Mouse (Mus musculus): Measurements from ENCODE around the gene Arih2. TPM values are rescaled to one million over a fixed set of nuclear protein-coding genes. Genes with fewer than 3 reads are reported as not detected.

Arih2 gene
- polyA plus RNA-seq, 1 experiment = 53.7 TPM

DNA sequence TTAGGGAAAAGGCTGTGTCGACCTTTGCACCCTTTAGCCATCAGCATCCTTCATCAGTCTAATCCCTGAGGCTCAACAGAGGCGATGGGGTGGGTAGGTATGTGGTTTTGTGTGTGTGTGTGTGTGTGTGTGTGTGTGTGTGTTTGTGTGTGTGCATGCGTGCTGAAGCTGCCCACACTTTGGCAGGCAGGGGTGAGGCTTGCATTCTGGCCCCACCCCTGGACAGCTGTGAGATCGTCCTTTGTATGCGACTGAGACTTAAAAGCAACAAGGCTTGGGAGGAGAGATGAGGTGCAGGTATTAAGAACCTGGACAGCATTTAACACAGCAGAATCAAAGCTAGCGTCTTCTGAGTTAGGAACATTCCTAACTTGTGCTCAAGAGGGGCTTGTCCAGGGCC, 72.2 kb downstream of the Arih2 start:
- Histone ChIP-seq H3K27ac (ENCODE audit: insufficient read depth, low read length) (no peak overlapping the region), H3K4me3 (replicated peaks; ENCODE audit: insufficient read depth, low read depth, low read length) (no peak overlapping the region), H3K27me3 (ENCODE audit: control insufficient read depth, insufficient read depth, low read length) (no peaks in the 10 kb centered on the region), H3K4me1 (ENCODE audit: control insufficient read depth, insufficient read depth, low read length) (peaks cover 7% of the 10 kb centered on the region)
- no peak for DNase-seq
- 43% methylated on average over 6 of the region's 6 CpGs for WGBS
- TF ChIP-seq CTCF (IDR thresholded peaks at IDR 0.05; ENCODE audit: borderline replicate concordance, insufficient read depth, low read depth, low read length) (no peak), POLR2A (IDR thresholded peaks at IDR 0.05; ENCODE audit: borderline replicate concordance, insufficient read depth, low read length) (no peak)

DNA sequence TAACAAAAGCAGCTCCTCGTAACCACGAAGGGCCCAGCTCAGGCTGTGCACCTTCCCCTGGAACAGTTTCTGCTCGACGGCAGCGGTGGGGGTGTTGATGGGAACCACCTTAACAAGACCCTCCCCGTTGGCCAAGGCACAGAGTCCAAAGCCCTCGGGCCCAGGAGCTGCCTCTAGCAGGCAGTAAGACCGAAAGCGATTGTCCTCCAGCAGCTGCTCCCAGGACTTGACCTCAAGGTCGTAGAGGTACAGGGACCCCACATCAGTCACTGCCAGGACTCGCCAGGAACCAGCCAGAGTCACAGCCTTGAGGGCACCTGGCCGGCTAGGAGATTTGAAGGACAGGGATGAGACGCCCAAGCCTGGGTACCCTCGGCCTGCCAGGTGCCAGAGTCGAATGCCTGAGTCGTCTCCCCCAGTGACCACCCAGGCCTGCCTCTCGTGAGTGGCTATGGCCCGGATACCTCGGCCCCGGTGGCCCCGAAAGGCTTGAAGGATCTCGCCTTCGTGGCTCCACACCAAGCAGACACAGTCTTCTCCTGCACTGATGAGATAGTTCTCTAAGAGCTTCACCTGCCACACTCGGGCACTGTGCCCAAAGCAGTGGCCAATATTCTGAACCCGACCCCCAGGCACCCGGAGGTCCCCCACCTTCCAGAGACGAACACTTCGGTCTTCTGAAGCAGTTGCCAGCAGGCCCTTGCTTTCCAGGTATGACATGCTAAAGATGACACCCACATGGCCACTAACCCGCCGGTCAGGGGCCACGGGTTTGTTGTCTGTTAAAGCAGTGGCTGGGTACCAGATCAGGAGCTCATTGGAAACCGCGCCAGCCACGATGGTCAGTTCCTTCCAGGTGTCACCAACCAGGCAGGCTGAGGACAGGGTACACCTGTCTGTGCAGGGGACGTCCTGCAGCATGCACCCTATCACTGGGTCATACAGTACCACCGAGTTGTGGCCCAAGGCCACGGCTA, 73.6 kb downstream of the Arih2 start:
- no peaks in the 10 kb centered on the region for H3K27me3 ChIP-seq (ENCODE audit: control insufficient read depth, insufficient read depth, low read length)
- H3K4me3 ChIP-seq (replicated peaks; ENCODE audit: insufficient read depth, low read depth, low read length) = no peak overlapping the region
- WGBS = 75% methylated on average over 37 of the region's 37 CpGs
- H3K4me1 ChIP-seq (ENCODE audit: control insufficient read depth, insufficient read depth, low read length) = peaks cover 7% of the 10 kb centered on the region
- no peak for DNase-seq
- no peak overlapping the region for H3K27ac ChIP-seq (ENCODE audit: insufficient read depth, low read length)
- TF ChIP-seq CTCF (IDR thresholded peaks at IDR 0.05; ENCODE audit: borderline replicate concordance, insufficient read depth, low read depth, low read length) (no peak), POLR2A (IDR thresholded peaks at IDR 0.05; ENCODE audit: borderline replicate concordance, insufficient read depth, low read length) (no peak)

DNA sequence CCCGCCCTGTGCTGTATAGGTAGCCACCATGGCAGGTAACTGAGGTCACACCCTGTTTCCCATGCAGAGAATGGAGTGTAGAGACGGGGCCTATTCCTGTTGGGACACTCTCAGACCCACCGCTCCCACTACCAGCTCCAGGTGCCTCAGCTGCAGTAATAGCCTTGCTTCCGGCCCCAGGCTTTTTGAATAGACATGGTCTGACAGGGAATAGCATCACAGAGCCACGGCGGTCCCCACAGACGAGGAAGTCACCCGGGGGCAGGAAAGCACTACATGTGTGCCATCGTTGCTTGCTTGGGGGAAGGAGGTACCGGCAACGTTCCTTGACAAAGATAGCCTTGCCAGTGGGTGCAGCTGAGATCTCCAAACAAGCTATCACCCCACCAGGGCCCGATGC, 74.3 kb downstream of the Arih2 start:
- H3K27ac ChIP-seq (ENCODE audit: insufficient read depth, low read length) = no peak overlapping the region
- no peaks in the 10 kb centered on the region for H3K27me3 ChIP-seq (ENCODE audit: control insufficient read depth, insufficient read depth, low read length)
- TF ChIP-seq POLR2A (IDR thresholded peaks at IDR 0.05; ENCODE audit: borderline replicate concordance, insufficient read depth, low read length) = no peak
- no peak for TF ChIP-seq CTCF (IDR thresholded peaks at IDR 0.05; ENCODE audit: borderline replicate concordance, insufficient read depth, low read depth, low read length)
- peaks cover 7% of the 10 kb centered on the region for H3K4me1 ChIP-seq (ENCODE audit: control insufficient read depth, insufficient read depth, low read length)
- 81% methylated on average over 12 of the region's 12 CpGs for WGBS
- H3K4me3 ChIP-seq (replicated peaks; ENCODE audit: insufficient read depth, low read depth, low read length) = no peak overlapping the region
- no peak for DNase-seq

DNA sequence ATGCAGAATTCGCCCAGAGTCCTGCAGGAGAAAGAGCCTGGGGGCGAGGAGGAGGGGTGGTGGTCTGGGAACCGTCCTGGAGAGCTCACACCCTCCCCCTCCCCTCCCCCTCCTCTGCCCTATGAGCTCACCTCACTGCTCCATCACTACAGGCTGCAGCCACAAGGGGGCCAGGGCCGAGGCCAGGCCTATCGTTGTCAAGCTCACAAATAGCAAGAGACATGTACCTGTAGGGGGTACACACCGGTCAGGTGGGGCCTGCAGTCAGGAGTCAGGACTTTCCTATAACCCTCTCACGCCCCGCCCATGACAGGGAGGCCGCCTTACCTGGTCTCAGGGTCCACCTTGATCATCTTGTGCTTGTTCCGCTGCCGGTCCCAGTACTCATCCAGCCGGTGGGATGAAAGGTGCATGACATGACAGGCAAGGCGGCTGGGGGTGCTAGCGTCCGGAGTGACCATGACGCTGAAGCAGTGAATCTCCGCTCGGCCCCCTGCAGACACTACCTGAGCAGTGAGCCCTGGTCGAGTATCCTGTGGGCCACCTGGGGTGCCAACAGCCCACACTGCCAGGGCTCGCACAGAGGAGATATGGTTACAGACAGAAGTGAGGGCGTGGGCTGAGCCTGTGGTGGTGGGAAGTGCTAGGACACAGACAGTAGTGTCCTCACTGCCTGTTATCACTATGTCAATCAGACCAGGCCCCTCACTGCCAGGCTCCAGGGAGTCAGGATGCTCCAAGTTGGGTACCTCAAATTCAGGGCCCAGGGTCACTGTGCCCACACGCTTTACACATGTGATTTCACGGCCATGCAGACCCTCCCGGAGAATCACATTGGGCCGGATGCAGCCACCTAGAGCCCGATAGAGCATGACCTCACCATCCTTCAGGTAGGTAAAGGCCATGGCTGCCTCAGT, 75.2 kb downstream of the Arih2 start:
- no peak overlapping the region for H3K27ac ChIP-seq (ENCODE audit: insufficient read depth, low read length)
- WGBS = 49% methylated on average over 26 of the region's 26 CpGs
- no peaks in the 10 kb centered on the region for H3K27me3 ChIP-seq (ENCODE audit: control insufficient read depth, insufficient read depth, low read length)
- peak; percentile 50 for TF ChIP-seq CTCF (IDR thresholded peaks at IDR 0.05; ENCODE audit: borderline replicate concordance, insufficient read depth, low read depth, low read length)
- no peak for TF ChIP-seq POLR2A (IDR thresholded peaks at IDR 0.05; ENCODE audit: borderline replicate concordance, insufficient read depth, low read length)
- peak; percentile 56 to 57 for DNase-seq
- H3K4me1 ChIP-seq (ENCODE audit: control insufficient read depth, insufficient read depth, low read length) = peaks cover 5% of the 10 kb centered on the region
- no peak overlapping the region for H3K4me3 ChIP-seq (replicated peaks; ENCODE audit: insufficient read depth, low read depth, low read length)

DNA sequence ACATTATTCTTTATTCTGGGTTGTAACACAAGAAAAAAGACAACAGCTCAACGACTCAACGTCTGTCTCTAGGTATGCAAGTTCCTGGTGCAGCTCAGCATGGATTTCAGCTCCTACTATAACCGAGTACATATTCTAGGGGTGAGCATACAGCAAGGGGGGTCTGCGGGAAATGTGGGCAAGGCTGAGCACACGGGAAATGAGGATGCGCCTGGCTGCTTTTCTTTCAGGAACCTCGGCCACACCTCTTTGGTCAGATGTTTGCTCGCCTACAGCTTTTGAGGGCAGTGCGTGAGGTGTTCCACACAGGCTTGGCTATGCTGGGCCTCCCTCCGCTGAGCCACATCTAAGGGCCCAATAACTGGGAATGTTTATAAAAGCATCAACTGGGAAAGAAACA, 76.9 kb downstream of the Arih2 start:
- Histone ChIP-seq H3K27ac (ENCODE audit: insufficient read depth, low read length) (no peak overlapping the region), H3K27me3 (ENCODE audit: control insufficient read depth, insufficient read depth, low read length) (no peaks in the 10 kb centered on the region), H3K4me3 (replicated peaks; ENCODE audit: insufficient read depth, low read depth, low read length) (no peak overlapping the region), H3K4me1 (ENCODE audit: control insufficient read depth, insufficient read depth, low read length) (peaks cover 4% of the 10 kb centered on the region; the same call in 1 of the 2 replicates)
- no peak for DNase-seq
- no peak for TF ChIP-seq CTCF (IDR thresholded peaks at IDR 0.05; ENCODE audit: borderline replicate concordance, insufficient read depth, low read depth, low read length)
- 77% methylated on average over 10 of the region's 10 CpGs for WGBS

DNA sequence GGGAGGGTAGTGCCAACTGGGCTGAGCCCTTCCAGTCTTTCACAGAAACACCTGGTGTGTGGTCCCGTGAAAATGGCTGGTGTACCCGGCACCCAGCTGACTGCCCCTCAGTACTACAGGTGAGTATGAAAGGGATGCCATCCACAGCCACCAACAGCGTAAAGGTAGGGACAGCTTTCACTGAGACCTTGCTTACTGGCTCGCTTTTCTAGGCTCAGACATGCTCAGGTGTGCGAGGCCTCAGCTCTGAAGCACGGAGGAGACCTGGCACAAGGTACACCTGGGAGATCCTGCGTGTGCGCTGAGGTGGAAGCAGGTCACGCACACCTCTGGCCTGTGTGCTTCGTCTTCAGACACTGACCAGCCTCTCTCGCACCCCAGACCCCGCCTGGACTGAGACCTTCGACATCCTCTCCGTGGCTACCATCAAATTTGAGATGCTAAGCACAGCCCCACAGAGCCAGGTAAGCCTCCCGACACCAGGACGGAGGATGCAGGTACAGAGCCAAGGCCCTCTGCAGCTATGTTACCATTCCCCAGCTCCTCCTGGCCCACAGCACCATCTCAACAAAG, 77.7 kb downstream of the Arih2 start:
- H3K27me3 ChIP-seq (ENCODE audit: control insufficient read depth, insufficient read depth, low read length) = no peaks in the 10 kb centered on the region
- no peak overlapping the region for H3K4me3 ChIP-seq (replicated peaks; ENCODE audit: insufficient read depth, low read depth, low read length)
- TF ChIP-seq POLR2A (IDR thresholded peaks at IDR 0.05; ENCODE audit: borderline replicate concordance, insufficient read depth, low read length) (no peak), CTCF (IDR thresholded peaks at IDR 0.05; ENCODE audit: borderline replicate concordance, insufficient read depth, low read depth, low read length) (no peak)
- DNase-seq = no peak
- peaks cover 4% of the 10 kb centered on the region; the same call in 1 of the 2 replicates for H3K4me1 ChIP-seq (ENCODE audit: control insufficient read depth, insufficient read depth, low read length)
- H3K27ac ChIP-seq (ENCODE audit: insufficient read depth, low read length) = no peak overlapping the region
- 90% methylated on average over 16 of the region's 16 CpGs for WGBS

DNA sequence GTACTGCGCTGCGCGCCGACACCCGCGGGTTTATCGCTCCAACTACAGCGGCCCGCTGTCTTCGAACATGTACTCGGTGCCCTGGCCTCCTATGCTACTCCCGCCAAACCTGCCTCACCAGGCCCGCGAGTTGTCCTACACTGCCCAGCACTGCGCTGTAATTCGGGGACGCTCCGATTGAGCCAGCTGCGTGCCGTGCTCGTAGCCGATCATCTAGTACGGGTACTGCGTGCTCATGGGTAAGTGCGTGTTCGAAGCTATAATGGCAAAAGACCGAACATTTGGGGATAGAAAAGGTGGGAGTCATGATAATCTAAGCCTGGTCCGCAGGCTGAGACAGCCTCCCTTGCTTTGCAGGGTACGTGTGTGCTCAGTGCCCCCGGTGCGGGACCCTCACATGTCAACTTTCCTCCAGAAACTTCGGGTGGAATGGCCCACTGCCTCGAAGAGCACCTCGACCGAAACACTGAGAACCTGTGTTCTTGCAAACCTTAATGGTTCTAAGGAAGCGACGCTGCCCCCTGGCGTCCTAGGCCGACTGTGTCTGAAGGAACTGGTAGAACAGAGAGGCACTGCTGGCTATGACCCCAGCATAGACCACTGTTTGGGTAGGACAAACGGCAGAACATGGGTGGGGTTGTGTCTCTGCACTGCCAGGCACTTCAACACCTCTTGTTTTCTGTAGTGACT, 78.8 kb downstream of the Arih2 start:
- TF ChIP-seq CTCF (IDR thresholded peaks at IDR 0.05; ENCODE audit: borderline replicate concordance, insufficient read depth, low read depth, low read length) = peak; percentile 67
- TF ChIP-seq POLR2A (IDR thresholded peaks at IDR 0.05; ENCODE audit: borderline replicate concordance, insufficient read depth, low read length) = no peak
- DNase-seq = peak; percentile 69 to 74
- H3K27me3 ChIP-seq (ENCODE audit: control insufficient read depth, insufficient read depth, low read length) = no peaks in the 10 kb centered on the region
- no peak overlapping the region for H3K27ac ChIP-seq (ENCODE audit: insufficient read depth, low read length)
- peak overlapping the region; percentile 66 for H3K4me3 ChIP-seq (replicated peaks; ENCODE audit: insufficient read depth, low read depth, low read length)
- H3K4me1 ChIP-seq (ENCODE audit: control insufficient read depth, insufficient read depth, low read length) = peaks cover 8% of the 10 kb centered on the region
- 1% methylated on average over 40 of the region's 40 CpGs for WGBS

Measured in cerebellum, adult 2 months (tissue).